Mouse (Mus musculus) brown adipose tissue, adult 24 weeks (tissue): ENCODE measurements around the gene Esrrg. TPM values are rescaled to one million over a fixed set of nuclear protein-coding genes. Genes with fewer than 3 reads are reported as not detected.

Experiments
- H3K27ac ChIP-seq: fragments of 200-500 bp; replicated peaks from 2 replicates; pipeline ENCODE4 v1.5.1; 2012; ENCODE audit warnings: low read depth, mild to moderate bottlenecking, low read length
- H3K4me1 ChIP-seq: fragments of 200-500 bp; 2 replicates; pipeline ENCODE4 v1.6.1; 2012; ENCODE audit warnings: low read length, mixed read lengths; ENCODE audit not compliant: control insufficient read depth, insufficient read depth, insufficient read length
- H3K4me3 ChIP-seq: fragments of 200-500 bp; 2 replicates; pipeline ENCODE4 v1.5.1; 2012; ENCODE audit warnings: low read depth, mild to moderate bottlenecking, low read length, moderate library complexity; ENCODE audit not compliant: insufficient read depth
- polyA plus RNA-seq: library from polyadenylated mRNA; stranded (reverse); fragments of >200 nt; gene quantifications from 2 replicates; pipeline ENCODE4 v1.2.4, GENCODE M21; 2012; ENCODE audit not compliant: missing spikeins, insufficient read depth, insufficient read length

The Esrrg gene
- polyA plus RNA-seq, 1 experiment, result 12.5 TPM

GRCm38 (mm10) chr1:187710434-187710948 is 101.9 kb downstream of the Esrrg start:
- H3K27ac ChIP-seq, result no peak overlapping the region
- no peak overlapping the region for H3K4me3 ChIP-seq
- H3K4me1 ChIP-seq, result no peaks in the 10 kb centered on the region

GRCm38 (mm10) chr1:187721035-187721434 is 112.4 kb downstream of the Esrrg start:
- Histone ChIP-seq H3K4me3 (no peak overlapping the region), H3K4me1 (peaks cover 2% of the 10 kb centered on the region; the same call in 1 of the 2 replicates), H3K27ac (no peak overlapping the region)

DNA sequence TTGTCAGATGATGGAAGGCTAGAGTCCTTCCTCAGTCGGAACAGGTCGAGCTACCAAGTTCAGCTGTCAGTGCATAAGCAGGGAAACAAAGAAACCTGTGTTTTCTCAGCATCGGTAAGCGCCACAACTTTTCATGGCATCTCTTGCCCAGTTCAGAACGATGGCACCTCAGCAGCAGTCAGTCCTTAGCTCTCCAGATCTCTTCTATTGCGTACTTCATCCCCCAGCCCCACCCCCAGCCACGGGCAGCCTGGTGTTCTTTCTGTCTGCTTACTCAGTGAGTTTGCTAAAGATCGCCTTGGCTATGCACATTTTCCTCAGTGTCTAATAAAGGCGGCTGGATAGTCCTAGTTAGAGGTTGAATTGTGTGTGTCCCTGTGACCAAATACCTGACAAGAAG is 113.4 kb downstream of the Esrrg start:
- Histone ChIP-seq H3K4me3 (no peak overlapping the region), H3K4me1 (peaks cover 2% of the 10 kb centered on the region; the same call in 1 of the 2 replicates), H3K27ac (no peak overlapping the region)

DNA sequence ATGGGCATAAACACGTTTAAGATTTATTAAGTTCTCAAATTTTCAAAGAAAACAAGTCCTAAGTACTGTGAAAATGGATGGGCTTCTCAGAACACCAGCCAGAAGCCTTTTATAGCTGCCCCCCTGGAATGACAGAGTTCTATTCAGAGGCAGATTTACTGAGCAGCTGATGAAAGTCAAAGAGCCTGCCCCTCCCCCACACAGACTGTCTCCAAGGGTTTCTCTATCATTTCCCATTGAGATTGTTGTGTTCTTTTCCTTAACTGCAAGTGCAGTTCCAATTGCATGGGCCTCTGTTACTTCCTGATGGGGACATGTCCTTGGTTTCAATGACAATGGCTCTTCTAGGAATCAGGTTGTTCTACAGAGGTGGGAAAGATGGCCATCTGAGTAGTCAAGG is 116.1 kb downstream of the Esrrg start:
- H3K4me1 ChIP-seq, result peaks cover 2% of the 10 kb centered on the region; the same call in 1 of the 2 replicates
- H3K27ac ChIP-seq, result no peak overlapping the region
- no peak overlapping the region for H3K4me3 ChIP-seq

GRCm38 (mm10) chr1:187725351-187725750 is 116.8 kb downstream of the Esrrg start:
- Histone ChIP-seq H3K27ac (no peak overlapping the region), H3K4me3 (no peak overlapping the region), H3K4me1 (peaks cover 2% of the 10 kb centered on the region; the same call in 1 of the 2 replicates)

DNA sequence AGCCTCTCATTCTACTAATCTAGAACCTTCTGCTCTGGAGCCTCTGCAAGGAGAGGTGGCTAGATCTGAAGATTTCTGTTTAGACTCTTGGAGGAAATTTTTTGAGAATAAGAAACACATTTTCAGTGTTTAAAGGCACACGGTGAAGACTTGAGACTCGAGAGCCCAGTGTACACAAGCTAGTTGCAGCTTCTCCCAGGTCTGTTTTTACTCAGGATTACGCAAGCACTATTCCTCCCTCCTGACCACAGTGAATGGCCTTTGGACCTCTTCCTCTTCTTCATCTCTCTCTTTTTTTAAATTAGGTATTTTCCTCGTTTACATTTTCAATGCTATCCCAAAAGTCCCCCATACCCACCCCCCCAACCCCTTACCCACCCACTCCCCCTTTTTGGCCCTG is 122.6 kb downstream of the Esrrg start:
- no peak overlapping the region for H3K27ac ChIP-seq
- no peak overlapping the region for H3K4me3 ChIP-seq
- H3K4me1 ChIP-seq, result no peaks in the 10 kb centered on the region

DNA sequence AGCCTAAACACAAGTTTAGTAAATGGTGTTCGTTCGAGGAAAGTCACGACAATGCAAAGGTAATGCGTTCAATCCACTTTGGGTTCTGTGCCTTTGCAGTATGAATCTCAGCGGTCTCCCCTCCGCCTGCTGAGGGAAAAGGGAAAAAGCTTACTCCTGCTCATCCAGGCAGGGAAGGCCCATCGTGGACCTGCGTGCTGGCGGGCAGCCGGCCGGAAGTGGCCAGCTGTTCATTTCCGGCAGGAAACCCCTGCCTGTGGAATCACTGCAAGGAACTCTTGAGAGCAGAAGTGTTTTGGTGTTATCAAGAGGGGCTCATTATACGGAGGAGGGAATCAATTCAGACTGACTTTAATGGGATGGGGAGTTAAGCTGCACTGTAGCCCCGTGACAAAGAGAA is 127.9 kb downstream of the Esrrg start:
- no peak overlapping the region for H3K27ac ChIP-seq
- no peak overlapping the region for H3K4me3 ChIP-seq
- no peaks in the 10 kb centered on the region for H3K4me1 ChIP-seq

GRCm38 (mm10) chr1:187737296-187737695 is 128.7 kb downstream of the Esrrg start:
- H3K27ac ChIP-seq, result no peak overlapping the region
- H3K4me1 ChIP-seq, result no peaks in the 10 kb centered on the region
- H3K4me3 ChIP-seq, result no peak overlapping the region

DNA sequence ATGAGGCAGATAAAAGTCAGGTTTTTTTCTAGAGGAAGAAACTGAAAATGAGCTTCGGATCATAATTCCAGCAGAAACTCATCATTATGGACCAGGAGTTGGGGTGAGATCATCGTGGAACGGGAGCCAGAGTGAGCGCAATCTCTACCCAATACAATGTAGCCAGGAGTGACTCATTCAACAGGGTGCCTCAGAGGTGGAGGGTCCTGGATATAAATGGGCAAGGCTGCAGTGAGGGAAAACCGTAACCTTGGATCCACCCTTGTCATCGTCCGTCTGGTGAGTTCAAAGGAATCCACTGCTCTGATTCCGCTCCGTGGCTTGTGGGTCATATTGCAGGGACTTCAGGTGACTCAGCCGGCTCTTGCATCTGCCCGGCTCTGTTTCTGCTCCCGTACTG is 131.9 kb downstream of the Esrrg start:
- no peaks in the 10 kb centered on the region for H3K4me1 ChIP-seq
- no peak overlapping the region for H3K27ac ChIP-seq
- H3K4me3 ChIP-seq, result no peak overlapping the region

DNA sequence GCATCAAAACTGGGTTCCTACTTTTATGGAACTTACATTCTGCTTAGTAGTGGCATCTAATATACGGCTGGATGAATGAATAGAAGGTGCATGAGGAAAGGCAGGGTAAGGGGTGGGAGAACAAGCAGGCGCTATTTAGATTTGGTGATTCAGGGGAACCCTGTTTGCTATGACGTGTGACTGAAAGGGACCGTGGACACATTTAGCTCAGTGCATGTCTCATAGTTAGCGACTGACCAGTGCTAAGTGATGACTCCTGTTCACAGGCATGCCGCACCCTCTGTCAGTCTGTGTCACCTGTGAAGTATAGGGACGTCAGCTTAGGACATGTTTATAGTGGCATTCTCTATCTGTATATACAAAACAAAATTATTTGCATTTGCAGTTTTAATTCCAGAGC is 132.7 kb downstream of the Esrrg start:
- Histone ChIP-seq H3K4me3 (no peak overlapping the region), H3K27ac (no peak overlapping the region), H3K4me1 (no peaks in the 10 kb centered on the region)

- H3K4me1 ChIP-seq, result no peaks in the 10 kb centered on the region
- no peak overlapping the region for H3K4me3 ChIP-seq
Measured at GRCm38 (mm10) chr1:187742071-187742470, 133.5 kb downstream of the Esrrg start.

DNA sequence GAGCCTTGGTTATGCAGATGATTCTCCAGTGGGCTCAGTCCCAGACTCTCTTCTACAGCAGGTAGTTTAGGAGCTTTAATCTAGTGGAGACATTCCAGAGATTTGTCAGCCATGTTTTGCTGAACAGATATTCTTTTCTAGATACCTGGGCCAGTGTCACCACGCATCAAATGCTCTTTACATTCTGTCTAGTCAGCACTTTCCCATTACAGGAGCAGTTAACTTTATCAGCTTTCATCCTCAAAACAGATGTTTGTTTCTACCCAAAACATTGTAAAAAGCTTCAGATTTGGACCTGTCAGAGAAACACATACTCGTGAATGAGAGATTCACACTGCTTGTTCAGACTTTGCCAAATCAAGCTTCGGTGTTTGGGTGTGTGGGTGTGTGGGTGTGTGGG is 140.7 kb downstream of the Esrrg start:
- H3K4me1 ChIP-seq, result no peaks in the 10 kb centered on the region
- no peak overlapping the region for H3K27ac ChIP-seq
- H3K4me3 ChIP-seq, result no peak overlapping the region

More at GRCm38 (mm10) chr1:187742071-187742470, 133.5 kb downstream of the Esrrg start:
- no peak overlapping the region for H3K27ac ChIP-seq

GRCm38 (mm10) chr1:187749931-187750330 is 141.3 kb downstream of the Esrrg start:
- no peak overlapping the region for H3K27ac ChIP-seq
- H3K4me3 ChIP-seq, result no peak overlapping the region
- no peaks in the 10 kb centered on the region for H3K4me1 ChIP-seq

DNA sequence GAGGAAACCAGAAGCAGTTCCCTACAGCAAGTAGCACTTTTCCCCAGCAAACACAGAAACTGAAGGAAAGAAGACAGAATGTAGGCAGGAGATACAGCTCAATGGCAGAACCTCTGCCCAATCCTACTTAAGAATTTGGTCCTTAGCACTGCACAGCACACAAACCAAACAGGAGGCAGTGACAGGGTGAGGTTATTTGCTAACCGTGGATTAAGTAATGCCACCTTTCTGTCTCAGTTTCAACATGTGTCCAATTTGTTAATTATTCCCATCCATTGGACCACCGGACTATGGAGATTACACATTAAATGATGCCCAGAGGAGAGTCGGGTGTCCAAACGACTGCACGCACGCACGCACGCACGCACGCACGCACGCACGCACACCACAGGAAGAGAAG is 146.9 kb downstream of the Esrrg start:
- Histone ChIP-seq H3K27ac (no peak overlapping the region), H3K4me1 (peaks cover 2% of the 10 kb centered on the region; the same call in 1 of the 2 replicates), H3K4me3 (no peak overlapping the region)

GRCm38 (mm10) chr1:187757981-187758380 is 149.4 kb downstream of the Esrrg start:
- Histone ChIP-seq H3K4me3 (no peak overlapping the region), H3K4me1 (peaks cover 2% of the 10 kb centered on the region; the same call in 1 of the 2 replicates), H3K27ac (no peak overlapping the region)

GRCm38 (mm10) chr1:187758546-187758945 is 150.0 kb downstream of the Esrrg start:
- Histone ChIP-seq H3K4me3 (no peak overlapping the region), H3K27ac (no peak overlapping the region), H3K4me1 (peaks cover 4% of the 10 kb centered on the region)
